Mouse (Mus musculus): ENCODE data around the gene Wdr53. TPM values are rescaled to one million over a fixed set of nuclear protein-coding genes. Genes with fewer than 3 reads are reported as not detected.
"Not testable (repeated sequence)": the region's sequence is repeated elsewhere in the genome, so short reads cannot be mapped to it uniquely, and the experiment has no call there.

Wdr53 gene
- total RNA-seq (2021) = 1 to 10 TPM; 5.2 to 7.4 TPM
- long read RNA-seq, experiment 1, partial matches to known transcripts = 0 of 6 reads
- long read RNA-seq, experiment 1, other reads (novel, unspliced or antisense) = 1 of 6 reads
- long read RNA-seq, experiment 2, partial matches to known transcripts = 1 of 4 reads
- long read RNA-seq, experiment 2, other reads (novel, unspliced or antisense) = 0 of 4 reads

DNA sequence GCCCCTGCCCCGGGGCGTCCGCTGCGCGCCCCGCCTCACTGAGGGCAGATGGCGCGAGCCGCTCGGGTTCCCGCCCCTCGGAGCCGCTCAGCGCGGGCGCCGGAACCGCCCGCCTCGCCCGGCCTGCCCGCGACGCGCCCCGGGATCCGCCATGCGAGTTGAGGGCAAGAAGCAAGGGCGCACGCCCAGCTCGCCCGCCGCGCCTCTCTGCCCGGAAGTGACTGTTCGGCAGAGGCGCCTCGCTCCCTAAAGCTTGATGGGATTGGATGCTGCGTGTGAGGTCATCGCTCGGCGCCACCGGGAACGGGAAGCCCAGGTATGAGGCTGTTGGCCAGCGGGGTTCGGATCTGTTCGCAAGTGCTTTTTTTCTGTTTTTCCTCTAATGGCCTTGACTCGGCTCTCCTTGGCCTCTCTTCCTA lies at the start of gene Wdr53, which contains the start of gene Fbxo45:
Gene Wdr53, plus strand, starts transcription at position 276 of the 419 bp plus-strand sequence.
Gene Fbxo45, minus strand, starts transcription at position 207 of the 419 bp plus-strand sequence.
- peak; percentile 96 for DNase-seq (ENCODE audit: low spot score)

DNA sequence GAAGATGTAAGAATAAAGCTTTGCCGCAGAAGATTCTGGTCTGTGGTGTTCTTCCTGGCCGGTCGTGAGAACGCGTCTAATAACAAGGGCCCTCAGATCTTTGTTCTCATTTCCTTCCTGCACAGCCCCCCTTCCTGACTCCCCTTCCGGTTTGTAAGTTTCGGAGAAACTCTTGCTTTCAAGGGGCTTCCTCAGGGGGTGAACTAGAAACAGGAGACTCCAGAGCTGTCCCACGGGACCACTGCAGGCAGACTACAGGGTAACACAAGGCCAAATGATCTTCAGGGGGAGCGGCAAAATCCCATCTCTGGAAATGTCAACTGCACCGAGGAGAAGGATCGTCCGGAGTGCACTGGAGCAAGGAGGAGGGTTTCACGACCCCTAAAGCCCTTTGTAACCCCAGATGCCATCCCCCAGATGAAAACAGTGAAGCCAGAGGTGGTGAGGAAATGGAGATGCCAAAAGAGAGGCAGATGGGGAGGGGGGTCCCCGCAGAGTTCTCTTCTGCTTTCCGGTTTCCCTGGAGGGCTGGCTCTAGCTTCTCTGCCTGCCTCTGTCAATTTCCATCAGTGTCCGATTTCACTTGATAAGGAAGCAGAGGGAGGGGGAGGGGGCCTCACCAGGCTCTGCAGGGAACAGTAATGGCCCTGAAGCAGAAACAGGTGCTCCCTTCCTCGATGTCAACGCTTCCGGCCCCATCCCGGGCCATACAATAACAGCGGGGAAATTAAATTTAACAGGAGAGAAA lies 46.6 kb upstream of the Wdr53 start:
- no peak for DNase-seq (ENCODE audit: low spot score)

DNA sequence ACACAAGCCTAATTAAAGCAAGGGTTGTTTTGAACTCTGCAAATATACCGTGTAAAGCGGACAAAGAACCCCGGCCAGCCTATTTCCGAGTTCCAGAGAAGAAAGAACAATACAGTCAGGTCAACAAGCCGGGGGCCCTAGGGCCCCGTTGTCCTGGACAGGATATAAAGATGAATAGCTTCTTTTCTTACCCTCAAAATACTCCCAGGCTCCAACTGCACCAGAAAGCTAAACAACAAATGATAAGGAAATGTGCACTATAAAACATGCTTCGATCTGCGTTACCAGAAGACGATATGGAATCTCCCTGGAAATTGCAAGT lies 46.1 kb upstream of the Wdr53 start:
- no peak for DNase-seq (ENCODE audit: low spot score)

DNA sequence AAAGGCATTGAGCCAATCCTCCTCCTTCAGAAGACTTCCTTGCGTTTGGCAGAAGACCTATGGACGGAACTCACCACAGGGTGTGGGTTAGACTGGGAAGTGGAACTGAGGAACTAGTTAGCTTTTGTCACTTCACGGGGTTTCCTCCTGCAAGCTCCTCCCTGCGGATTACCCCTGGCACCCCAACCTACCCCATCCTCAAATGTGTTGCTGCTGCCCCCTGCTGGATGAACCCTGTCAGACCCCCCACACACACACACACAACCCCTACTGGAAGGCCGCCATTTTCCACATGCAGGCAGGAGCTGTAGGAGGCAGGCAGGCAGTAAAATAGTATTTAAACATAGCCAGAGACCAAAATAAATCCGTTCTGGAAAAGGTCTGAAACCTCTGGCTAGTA lies 44.3 kb upstream of the Wdr53 start:
- DNase-seq (ENCODE audit: low spot score) = peak; percentile 66

DNA sequence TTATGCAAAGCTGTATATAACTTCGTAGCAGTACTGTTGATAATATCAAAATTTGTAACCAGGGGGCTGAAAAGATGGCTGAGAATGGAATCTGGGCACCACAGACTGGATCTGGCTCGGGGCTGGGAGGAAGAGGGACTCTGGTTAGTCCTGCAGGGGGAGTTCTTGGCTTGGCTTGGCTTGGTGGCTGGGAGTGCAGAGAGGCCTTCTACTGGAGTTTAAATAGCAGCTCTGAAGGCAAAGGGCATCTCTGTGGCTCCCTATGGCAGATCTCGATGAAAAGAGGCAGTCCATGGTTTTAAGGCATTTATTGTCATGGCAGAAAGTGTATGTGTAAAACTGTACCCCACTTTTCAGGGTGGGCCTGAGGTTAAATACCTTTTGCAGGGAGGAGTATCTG lies 42.1 kb upstream of the Wdr53 start:
- no peak for DNase-seq (ENCODE audit: low spot score)

DNA sequence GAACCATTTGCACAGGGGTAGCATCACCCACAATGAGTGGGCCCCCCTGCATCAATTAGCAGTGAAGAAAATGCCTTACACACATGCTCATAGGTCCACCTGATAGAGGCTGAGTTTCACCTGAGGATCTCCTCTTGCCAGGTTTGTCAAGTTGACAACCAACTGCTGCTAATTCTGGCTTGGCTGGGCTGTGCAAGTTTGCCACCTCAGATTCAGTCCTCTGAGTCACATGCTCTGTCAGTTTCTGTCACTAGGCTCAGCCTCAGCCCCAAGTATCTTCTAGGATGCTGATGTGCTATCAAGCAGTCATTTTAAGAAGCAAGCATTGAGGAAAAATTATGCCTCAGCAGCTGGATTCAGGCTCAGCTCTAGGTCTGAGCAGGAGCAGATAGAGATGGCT lies 32.9 kb upstream of the Wdr53 start:
- no peak for DNase-seq (ENCODE audit: low spot score)

DNA sequence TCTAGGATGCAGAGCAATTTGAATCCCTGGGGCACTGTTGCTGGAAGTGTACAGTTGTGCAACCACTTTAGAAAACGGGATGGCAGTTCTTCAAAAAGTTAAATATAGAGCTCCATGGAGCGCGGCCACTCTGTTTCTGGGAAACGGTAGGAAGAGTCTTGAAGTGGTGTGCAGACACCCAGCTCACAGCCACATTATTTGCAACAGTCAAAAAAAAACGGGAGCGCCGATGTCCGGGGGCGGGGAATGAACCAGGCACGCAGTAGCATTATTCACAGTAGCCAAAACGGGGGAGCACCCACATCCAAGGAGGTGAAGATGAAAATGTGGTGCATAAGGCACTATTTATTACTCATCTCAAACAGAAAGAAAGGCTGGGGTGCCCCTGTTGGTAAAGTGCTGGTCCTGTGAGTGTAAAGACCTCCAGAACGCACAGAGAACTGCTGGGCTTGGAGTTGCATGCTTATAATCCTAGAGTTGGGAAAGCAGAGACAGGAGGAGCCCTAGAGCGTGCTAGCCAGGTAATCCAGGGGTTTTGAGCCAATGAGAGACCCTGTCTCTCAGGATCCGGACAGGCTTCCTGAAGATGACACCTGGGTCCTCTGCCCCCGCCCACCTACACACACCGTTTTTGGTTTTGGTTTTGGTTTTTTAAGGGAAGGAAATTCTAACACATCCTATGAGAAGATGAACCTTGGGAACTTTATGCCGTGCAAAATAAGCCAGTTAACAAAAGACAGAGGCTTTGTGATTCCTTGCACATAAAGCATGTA lies 32.0 kb upstream of the Wdr53 start:
- DNase-seq (ENCODE audit: low spot score) = no peak

DNA sequence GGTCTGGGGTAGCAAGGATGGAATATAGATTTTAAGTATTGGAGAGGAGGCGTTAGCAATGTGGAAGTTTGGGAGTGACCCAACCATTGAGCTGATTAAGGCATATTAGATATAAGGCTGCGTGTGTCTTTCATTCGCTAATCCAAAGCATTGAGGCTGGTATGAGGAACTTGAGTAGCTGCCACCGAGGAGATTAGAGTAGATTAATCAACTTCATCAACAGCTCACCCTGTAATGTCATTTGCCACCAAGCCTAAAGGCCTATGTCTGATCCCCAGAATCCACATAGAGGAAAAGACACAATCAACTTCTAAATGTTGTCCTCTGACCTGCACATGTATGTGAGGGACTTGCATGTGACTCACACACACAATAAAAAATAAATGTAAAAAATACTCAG lies 25.2 kb upstream of the Wdr53 start:
- DNase-seq (ENCODE audit: low spot score) = no peak

DNA sequence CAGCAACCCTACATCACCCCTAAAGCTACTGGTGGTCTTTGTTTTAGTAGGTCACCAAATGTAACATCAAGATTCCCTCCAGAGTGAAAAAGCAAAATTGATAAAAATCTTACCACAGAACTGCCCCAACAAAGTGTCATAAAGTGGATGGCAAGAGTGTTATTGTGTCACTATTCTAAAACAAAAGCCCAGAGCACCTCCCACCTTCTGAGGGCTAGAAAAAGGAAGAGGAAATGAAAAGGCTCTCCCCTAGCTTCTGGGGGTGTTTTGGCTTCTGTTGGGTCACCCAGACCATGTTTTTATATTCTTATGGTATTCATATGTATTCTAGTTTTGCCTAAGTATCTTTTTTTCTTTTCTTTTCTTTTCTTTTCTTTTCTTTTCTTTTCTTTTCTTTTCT lies 24.6 kb upstream of the Wdr53 start:
- DNase-seq (ENCODE audit: low spot score) = no peak

DNA sequence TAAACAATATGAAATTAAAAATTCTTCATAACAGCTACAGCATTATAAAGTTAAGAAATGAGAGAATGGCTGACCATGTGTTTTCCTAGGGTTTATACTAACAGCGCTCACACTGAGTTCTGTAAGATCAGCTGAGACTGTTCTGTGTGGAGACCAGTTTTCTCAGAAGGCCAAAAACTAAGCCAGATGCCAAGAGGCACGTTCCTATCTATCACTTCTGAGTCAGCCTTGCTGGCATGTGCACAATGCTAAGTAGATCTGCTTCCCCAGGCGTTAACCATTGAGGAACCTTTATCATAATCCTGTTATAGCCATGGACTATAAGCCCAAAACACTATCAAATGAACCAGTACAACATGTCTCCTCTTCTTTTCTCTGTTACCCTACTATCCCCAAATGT lies 15.0 kb upstream of the Wdr53 start:
- not testable (repeated sequence) for DNase-seq (ENCODE audit: low spot score)

DNA sequence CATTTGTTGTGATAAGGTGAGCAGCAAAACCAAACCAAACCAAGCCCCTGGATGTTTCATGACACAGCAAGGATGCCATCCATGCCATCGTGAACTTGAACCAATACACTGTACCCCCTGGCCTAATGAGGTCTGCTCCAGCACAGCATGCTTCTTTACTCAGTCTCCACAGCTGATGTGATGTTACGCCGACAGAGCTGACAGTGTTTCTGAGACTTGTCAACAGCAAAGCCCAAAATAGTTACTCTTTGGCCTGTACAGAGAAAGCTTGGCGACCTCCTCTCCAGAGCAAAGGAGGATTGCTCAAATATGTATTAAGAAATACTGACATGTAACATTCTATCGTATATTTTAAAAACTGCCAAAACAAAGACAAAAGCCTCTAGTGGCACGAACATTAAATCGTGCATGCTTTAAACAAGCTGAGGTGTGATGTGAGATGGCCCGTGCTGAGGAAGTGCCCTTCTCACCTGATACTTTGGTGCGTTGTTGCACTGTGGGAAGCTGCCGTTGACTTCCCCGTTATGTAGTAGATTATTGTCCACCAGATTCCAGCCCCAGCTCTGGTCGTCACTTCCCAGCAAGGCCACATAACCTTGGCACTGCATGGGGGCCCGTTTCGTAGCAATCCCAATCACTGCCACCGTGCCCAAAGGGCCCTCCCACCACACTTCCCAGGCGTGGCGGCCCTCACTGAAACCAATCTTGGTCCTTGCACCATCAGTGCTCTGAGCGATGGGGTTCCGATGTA lies 8.9 kb upstream of the Wdr53 start:
- DNase-seq (ENCODE audit: low spot score) = no peak

DNA sequence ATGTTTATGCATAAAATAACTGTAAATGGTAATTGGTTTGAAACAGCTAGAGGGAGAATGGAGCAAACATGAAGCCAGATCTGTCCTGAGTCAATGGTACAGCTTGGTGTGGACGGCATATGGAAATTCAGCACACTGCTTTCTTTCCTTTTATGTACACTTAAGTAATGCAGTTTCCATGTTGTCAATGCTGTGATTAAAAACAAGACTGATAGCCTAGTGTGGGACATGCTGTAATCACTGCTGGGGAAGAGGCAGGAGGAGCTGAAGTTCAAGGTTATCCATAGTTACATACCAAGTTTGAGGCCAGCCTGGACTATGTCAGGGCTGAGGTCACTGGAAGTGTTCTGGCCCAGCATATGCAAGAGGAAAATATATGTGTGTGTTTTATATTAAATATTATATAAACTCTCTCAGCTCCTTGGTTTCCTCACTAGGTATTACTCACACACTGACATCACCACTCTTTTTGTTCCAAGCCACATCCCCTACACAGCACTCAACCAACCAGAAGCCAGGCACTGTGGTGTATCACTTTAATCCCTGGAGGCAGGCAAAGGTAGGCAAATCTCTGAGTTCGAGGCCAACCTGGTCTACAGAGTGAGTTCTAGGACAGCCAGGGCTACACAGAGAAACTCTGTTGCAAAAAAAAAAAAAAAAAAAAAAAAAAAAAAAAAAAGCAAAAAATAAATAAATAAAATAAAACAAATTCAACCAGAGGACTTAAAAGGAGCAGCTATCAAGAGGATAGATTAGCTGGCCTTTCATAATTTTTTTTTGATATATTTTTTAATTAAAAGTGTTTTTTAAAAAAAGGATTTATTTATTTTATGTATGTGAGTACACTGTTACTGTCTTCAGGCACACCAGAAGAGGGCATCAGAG lies 7.4 kb upstream of the Wdr53 start:
- DNase-seq (ENCODE audit: low spot score) = no peak

DNA sequence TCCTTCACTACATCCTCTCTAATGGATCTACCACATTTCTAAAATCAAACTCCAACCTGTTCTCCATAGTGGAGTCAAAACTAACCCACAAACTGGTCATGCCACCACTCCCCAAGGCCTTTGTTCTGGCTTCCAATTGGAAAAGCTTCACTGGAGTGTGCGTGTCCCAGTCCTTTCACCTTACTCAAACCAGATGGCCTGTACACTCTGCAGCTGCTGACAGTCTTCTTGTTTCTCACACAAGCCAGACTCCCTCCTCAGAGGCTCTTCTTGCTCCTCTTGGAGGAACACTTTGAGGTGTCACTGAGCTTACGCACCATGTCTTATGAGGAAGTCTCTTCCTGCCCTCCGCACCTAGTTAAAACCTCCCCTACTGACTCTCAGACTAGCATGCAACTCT lies 3.1 kb upstream of the Wdr53 start:
- DNase-seq (ENCODE audit: low spot score) = no peak

DNA sequence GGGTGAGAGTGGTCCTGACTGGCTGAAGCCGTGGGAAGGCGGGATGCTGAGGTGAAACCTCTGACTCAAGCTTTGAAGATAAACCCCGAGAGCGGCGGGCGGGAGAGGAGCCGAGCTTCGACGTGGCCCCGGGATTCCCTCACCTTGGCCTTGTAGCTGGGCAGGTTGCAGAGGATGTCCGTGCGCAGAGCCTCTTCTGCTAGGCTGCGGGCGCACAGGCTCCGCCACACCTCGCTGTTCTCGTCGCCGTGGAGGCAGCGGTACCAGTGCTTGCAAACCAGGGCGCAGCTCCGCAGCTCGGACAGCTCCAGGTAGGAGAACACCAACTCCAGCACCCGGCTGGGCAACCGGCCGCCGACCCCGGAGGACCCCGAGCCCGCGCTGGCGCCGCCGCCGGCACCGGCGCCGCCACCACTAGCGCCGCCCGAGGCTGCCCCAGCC lies 656 bp upstream of the Wdr53 start:
- DNase-seq (ENCODE audit: low spot score) = peak; percentile 13

DNA sequence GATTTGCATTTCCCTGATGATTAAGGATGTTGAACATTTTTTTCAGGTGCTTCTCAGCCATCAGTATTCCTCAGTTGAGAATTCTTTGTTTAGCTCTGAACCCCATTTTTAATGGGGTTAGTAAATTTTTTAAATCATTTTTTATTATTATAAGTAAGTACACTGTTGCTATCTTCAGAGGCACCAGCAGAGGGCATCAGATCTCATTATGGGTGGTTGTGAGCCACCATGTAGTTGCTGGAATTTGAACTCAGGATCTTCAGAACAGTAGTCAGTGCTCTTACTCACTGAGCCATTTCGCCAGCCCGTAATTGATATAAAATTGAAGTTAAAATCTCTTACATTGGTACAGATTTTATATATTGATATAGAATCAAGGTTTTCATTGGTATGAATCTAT lies 17.2 kb downstream of the Wdr53 start:
- not testable (repeated sequence) for DNase-seq (ENCODE audit: low spot score)

DNA sequence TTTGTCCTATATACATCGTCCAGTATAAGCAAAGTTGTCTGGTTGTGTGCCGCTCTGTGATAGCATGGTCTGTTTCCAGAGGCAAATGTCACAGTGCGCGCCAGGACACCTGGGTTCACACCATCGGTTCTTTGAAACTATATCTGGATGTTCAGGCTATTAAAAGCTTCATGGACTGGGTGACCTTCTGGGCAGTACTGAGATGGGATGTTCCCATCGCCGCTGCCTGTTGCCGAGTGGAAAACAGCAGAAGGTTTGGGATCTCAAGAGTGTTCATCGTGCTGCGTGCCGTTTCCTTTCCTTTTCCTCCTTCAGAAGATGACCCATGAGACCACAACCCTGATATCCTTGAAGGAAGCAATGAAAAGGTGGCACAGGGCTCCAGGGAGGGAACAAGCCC lies 24.3 kb downstream of the Wdr53 start, which contains the start of gene Smco1:
Gene Smco1, plus strand, starts transcription at position 178 of the 400 bp plus-strand sequence.
- peak; percentile 73 for DNase-seq (ENCODE audit: low spot score)

DNA sequence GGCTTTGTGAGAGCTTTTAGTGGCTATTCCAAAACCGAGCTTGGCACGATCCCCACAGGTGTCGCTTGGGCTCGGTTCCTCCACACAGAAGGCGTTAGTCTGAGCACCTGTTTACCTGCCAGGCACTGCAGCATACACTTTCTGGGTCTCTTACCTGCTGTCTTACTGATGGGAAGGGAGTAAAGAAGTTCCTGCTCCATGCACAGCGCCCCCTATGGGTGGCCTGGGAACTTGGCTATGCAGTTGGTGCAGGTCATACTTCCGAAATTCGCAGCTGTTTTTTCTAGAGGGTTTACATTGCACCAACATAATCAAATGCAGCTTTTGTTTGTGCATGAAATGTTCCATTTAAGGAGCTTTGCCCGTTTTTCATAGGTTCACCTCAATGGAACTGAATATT lies 26.3 kb downstream of the Wdr53 start:
- DNase-seq (ENCODE audit: low spot score) = no peak

DNA sequence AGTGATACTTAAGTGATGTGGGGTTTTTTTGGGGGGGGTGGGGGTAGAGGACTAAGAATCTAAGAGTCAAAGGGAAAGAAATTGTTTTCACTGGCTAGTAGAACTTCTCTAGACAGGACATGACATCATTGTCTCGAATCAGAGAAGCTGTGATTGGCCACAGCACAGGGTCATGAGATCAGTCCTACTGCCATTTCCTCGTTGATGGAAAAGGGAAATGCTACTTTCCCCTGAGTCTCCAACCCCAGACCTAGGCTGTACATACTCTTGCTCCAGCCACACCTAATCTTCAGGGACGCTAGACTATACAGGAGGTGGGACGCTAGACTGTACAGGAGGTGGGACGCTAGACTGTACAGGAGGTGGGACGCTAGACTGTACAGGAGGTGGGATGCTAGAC lies 28.0 kb downstream of the Wdr53 start:
- DNase-seq (ENCODE audit: low spot score) = no peak

DNA sequence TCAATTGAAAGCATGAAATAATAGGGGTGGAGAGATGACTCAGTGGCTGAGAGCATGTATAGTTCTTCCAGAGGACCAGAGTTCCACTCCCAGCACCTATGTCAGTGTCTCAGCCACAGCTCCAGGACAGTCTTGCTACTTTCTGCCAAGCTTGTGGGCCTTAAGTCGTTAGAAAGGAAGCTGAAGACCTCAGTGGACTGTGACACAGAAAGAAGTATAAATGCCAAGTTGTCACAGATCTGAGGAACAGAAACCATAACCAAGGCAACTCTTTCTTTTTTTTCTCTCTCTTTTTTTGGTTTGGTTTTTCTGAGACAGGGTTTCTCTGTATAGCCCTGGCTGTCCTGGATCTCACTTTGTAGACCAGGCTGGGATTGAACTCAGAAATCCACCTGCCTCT lies 28.8 kb downstream of the Wdr53 start:
- no peak for DNase-seq (ENCODE audit: low spot score)
